Mouse (Mus musculus) limb, embryonic 10.5 days (tissue): Measurements from ENCODE around the gene Zbtb20. TPM values are rescaled to one million over a fixed set of nuclear protein-coding genes. Genes with fewer than 3 reads are reported as not detected.

Experiments used
- DNase-seq: peaks from one replicate; pipeline ENCODE4 v3.0.0-alpha.2; 2017; ENCODE audit warnings: low spot score
- H3K27ac ChIP-seq: fragments of 300-500 bp; sonication (generic); 2 replicates; pipeline ENCODE4 v1.5.1; 2016; ENCODE audit warnings: mild to moderate bottlenecking
- H3K27me3 ChIP-seq: fragments of 300-500 bp; sonication (generic); 2 replicates; pipeline ENCODE4 v1.6.1; 2016; ENCODE audit warnings: low read depth, mild to moderate bottlenecking; ENCODE audit not compliant: poor library complexity, severe bottlenecking
- H3K36me3 ChIP-seq: fragments of 300-500 bp; sonication (generic); 2 replicates; pipeline ENCODE4 v1.6.1; 2016; ENCODE audit warnings: mild to moderate bottlenecking, moderate library complexity
- H3K4me1 ChIP-seq: fragments of 300-500 bp; sonication (generic); 2 replicates; pipeline ENCODE4 v1.6.1; 2016
- H3K4me3 ChIP-seq: fragments of 300-500 bp; sonication (generic); 2 replicates; pipeline ENCODE4 v1.5.1; 2016; ENCODE audit warnings: mild to moderate bottlenecking, moderate library complexity
- H3K9me3 ChIP-seq: fragments of 300-500 bp; sonication (generic); replicated peaks from 2 replicates; pipeline ENCODE4 v1.6.1; 2016; ENCODE audit warnings: mild to moderate bottlenecking
- WGBS: fragments of 180-500 bp; shearing (Covaris S2); methylation state at CpG from one replicate; pipeline ENCODE4 v1.1.7; 2016; 5-methylcytosine and 5-hydroxymethylcytosine counted together
- polyA plus RNA-seq: library from polyadenylated mRNA; unstranded; fragments of >200 nt; fragmentation: Nextera tagmentation; extraction: Ambion mirVana; gene quantifications from 2 replicates; pipeline ENCODE4 v1.2.1, GENCODE M21; 2016

Gene Zbtb20
- polyA plus RNA-seq, 1 experiment from 2014 or later, result 11.7 TPM

- Histone ChIP-seq H3K27ac (no peak overlapping the region), H3K36me3 (no peaks in the 10 kb centered on the region), H3K27me3 (peaks cover 39% of the 10 kb centered on the region), H3K9me3 (no peaks in the 10 kb centered on the region), H3K4me1 (peaks cover 21% of the 10 kb centered on the region), H3K4me3 (no peak overlapping the region)
- no peak for DNase-seq
- 82% methylated on average over 4 of the region's 4 CpGs for WGBS
Measured at GRCm38 (mm10) chr16:43501284-43501683, 625.6 kb downstream of the Zbtb20 start.

- 47% methylated on average over 12 of the region's 12 CpGs for WGBS
- Histone ChIP-seq H3K27ac (no peak overlapping the region), H3K27me3 (peaks cover 39% of the 10 kb centered on the region), H3K4me3 (no peak overlapping the region), H3K36me3 (no peaks in the 10 kb centered on the region), H3K4me1 (peaks cover 27% of the 10 kb centered on the region), H3K9me3 (no peaks in the 10 kb centered on the region)
- DNase-seq, result no peak
Measured at GRCm38 (mm10) chr16:43502339-43503009, 626.8 kb downstream of the Zbtb20 start.

- WGBS, result 12% methylated on average over 13 of the region's 13 CpGs
- Histone ChIP-seq H3K27me3 (peaks cover 39% of the 10 kb centered on the region), H3K36me3 (no peaks in the 10 kb centered on the region), H3K27ac (peak overlapping the region; percentile 30; the same call in 1 of the 2 replicates), H3K4me1 (peaks cover 27% of the 10 kb centered on the region), H3K4me3 (peak overlapping the region; percentile 43), H3K9me3 (no peaks in the 10 kb centered on the region)
- peak; percentile 38 for DNase-seq
Measured at GRCm38 (mm10) chr16:43503010-43503635, 627.4 kb downstream of the Zbtb20 start.

GRCm38 (mm10) chr16:43503636-43504010 lies 627.9 kb downstream of the Zbtb20 start:
- Histone ChIP-seq H3K4me1 (peaks cover 27% of the 10 kb centered on the region), H3K4me3 (peak overlapping the region; percentile 43), H3K27me3 (peaks cover 39% of the 10 kb centered on the region), H3K27ac (no peak overlapping the region), H3K9me3 (no peaks in the 10 kb centered on the region), H3K36me3 (no peaks in the 10 kb centered on the region)
- peak; percentile 36 for DNase-seq
- 5% methylated on average over 5 of the region's 5 CpGs for WGBS

GRCm38 (mm10) chr16:43504151-43504550 lies 628.5 kb downstream of the Zbtb20 start:
- Histone ChIP-seq H3K27me3 (peaks cover 39% of the 10 kb centered on the region), H3K9me3 (no peaks in the 10 kb centered on the region), H3K36me3 (no peaks in the 10 kb centered on the region), H3K4me3 (peak overlapping the region; percentile 43; the same call in 1 of the 2 replicates), H3K27ac (no peak overlapping the region), H3K4me1 (peaks cover 27% of the 10 kb centered on the region)
- no peak for DNase-seq
- 5% methylated on average over 3 of the region's 3 CpGs for WGBS

- H3K4me3 ChIP-seq, result no peak overlapping the region
- peaks cover 27% of the 10 kb centered on the region for H3K4me1 ChIP-seq
- no peaks in the 10 kb centered on the region for H3K36me3 ChIP-seq
- DNase-seq, result no peak
- H3K9me3 ChIP-seq, result no peaks in the 10 kb centered on the region
- no peak overlapping the region for H3K27ac ChIP-seq
- peaks cover 39% of the 10 kb centered on the region for H3K27me3 ChIP-seq
- WGBS, result 64% methylated on average over 1 of the region's 1 CpGs
Measured at GRCm38 (mm10) chr16:43504556-43504955, 628.9 kb downstream of the Zbtb20 start.

- Histone ChIP-seq H3K4me1 (peaks cover 27% of the 10 kb centered on the region), H3K27ac (no peak overlapping the region), H3K4me3 (no peak overlapping the region), H3K27me3 (peaks cover 39% of the 10 kb centered on the region), H3K36me3 (no peaks in the 10 kb centered on the region), H3K9me3 (no peaks in the 10 kb centered on the region)
- no peak for DNase-seq
- 53% methylated on average over 9 of the region's 9 CpGs for WGBS
Measured at GRCm38 (mm10) chr16:43505314-43505950, 629.8 kb downstream of the Zbtb20 start.

- Histone ChIP-seq H3K27me3 (peaks cover 39% of the 10 kb centered on the region), H3K4me3 (no peak overlapping the region), H3K36me3 (no peaks in the 10 kb centered on the region), H3K4me1 (peaks cover 27% of the 10 kb centered on the region), H3K9me3 (no peaks in the 10 kb centered on the region), H3K27ac (peak overlapping the region; percentile 54; the same call in 1 of the 2 replicates)
- WGBS, result 47% methylated on average over 9 of the region's 9 CpGs
- no peak for DNase-seq
Measured at GRCm38 (mm10) chr16:43506189-43506751, 630.6 kb downstream of the Zbtb20 start.

GRCm38 (mm10) chr16:43506771-43507405 lies 631.2 kb downstream of the Zbtb20 start:
- DNase-seq, result no peak

GRCm38 (mm10) chr16:43508166-43508998 lies 632.7 kb downstream of the Zbtb20 start:
- Histone ChIP-seq H3K27me3 (peaks cover 19% of the 10 kb centered on the region), H3K36me3 (no peaks in the 10 kb centered on the region), H3K4me3 (no peak overlapping the region), H3K4me1 (peaks cover 22% of the 10 kb centered on the region), H3K27ac (no peak overlapping the region), H3K9me3 (no peaks in the 10 kb centered on the region)
- 81% methylated on average over 9 of the region's 9 CpGs for WGBS
- no peak for DNase-seq

More at GRCm38 (mm10) chr16:43506771-43507405, 631.2 kb downstream of the Zbtb20 start:
- WGBS, result 39% methylated on average over 10 of the region's 10 CpGs
- Histone ChIP-seq H3K4me3 (no peak overlapping the region), H3K27ac (no peak overlapping the region), H3K27me3 (peaks cover 34% of the 10 kb centered on the region), H3K4me1 (peaks cover 27% of the 10 kb centered on the region), H3K9me3 (no peaks in the 10 kb centered on the region), H3K36me3 (no peaks in the 10 kb centered on the region)

- Histone ChIP-seq H3K4me3 (no peak overlapping the region), H3K27ac (no peak overlapping the region), H3K9me3 (no peaks in the 10 kb centered on the region), H3K27me3 (peaks cover 2% of the 10 kb centered on the region; the same call in 1 of the 2 replicates), H3K4me1 (peaks cover 13% of the 10 kb centered on the region), H3K36me3 (no peaks in the 10 kb centered on the region)
- DNase-seq, result no peak
- 67% methylated on average over 5 of the region's 5 CpGs for WGBS
Measured at GRCm38 (mm10) chr16:43510516-43510915, 634.8 kb downstream of the Zbtb20 start.

GRCm38 (mm10) chr16:43511531-43511930 lies 635.9 kb downstream of the Zbtb20 start:
- H3K9me3 ChIP-seq, result no peaks in the 10 kb centered on the region
- H3K27me3 ChIP-seq, result no peaks in the 10 kb centered on the region
- 87% methylated on average over 4 of the region's 4 CpGs for WGBS
- no peak for DNase-seq
- no peak overlapping the region for H3K4me3 ChIP-seq
- no peaks in the 10 kb centered on the region for H3K36me3 ChIP-seq
- no peak overlapping the region for H3K27ac ChIP-seq
- peaks cover 5% of the 10 kb centered on the region for H3K4me1 ChIP-seq
